In the genomic region with DNA sequence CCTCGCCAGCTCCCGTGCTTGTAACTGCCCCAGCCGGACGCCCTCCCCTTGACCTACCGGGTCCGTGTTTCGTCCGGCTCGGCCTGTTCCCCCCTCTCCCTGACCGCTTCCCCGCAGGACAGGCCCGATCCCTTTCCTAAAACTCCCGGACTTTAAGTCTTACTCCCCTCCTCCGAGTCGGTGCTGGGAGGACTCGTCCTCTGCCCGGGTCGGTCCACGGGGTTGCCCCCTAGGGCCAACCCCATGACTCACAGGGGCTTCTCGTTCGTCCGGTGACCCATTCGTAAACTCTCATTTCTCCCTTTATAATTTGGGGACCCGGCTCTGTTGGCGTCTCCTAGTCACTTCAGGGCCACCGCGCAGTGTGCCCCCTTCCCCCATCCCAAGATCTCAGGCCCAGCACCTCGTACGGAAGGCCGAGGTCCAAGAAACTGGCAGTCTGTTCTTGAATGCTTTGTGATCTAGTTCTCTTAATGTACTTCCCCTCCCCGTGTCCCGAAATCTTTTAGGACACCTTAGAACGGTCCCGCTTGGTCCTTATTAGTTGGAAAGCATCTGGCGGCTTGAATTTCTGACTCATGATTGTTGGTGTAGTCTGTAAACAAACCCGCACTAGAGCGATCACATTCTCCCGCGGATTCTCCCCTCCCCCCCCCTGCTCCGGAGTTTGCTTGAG, we compare ENCODE assay signal across 8 mouse cellular contexts. TPM values are rescaled to one million over a fixed set of nuclear protein-coding genes. Genes with fewer than 3 reads are reported as not detected.
DNase-seq lines count a peak whose midpoint lies in the region; ATAC-seq lines count a peak whose summit lies in the region.

No protein-coding gene starts in this region.

- H3K4me2 ChIP-seq in forebrain, embryonic 12.5 days: peak overlapping the region; percentile 77
- peak overlapping the region; percentile 66 for H3K4me2 ChIP-seq in hindbrain, embryonic 15.5 days

- no peaks in the 10 kb centered on the region for H3K27me3 ChIP-seq in forebrain, embryonic 12.5 days
- H3K27me3 ChIP-seq in hindbrain, embryonic 15.5 days: no peaks in the 10 kb centered on the region
- no peaks in the 10 kb centered on the region for H3K27me3 ChIP-seq in megakaryocyte, embryonic 14.5 days (replicated peaks)

- peaks cover 28% of the 10 kb centered on the region for H3K4me1 ChIP-seq in forebrain, embryonic 12.5 days
- H3K4me1 ChIP-seq in hindbrain, embryonic 15.5 days (replicated peaks): peaks cover 21% of the 10 kb centered on the region
- H3K4me1 ChIP-seq in megakaryocyte, embryonic 14.5 days: peaks cover 50% of the 10 kb centered on the region

- H3K27ac ChIP-seq in forebrain, embryonic 12.5 days: peak overlapping the region; percentile 95
- H3K27ac ChIP-seq in hindbrain, embryonic 15.5 days (replicated peaks): peak overlapping the region; percentile 89

- WGBS in forebrain, embryonic 12.5 days: under 1% methylated on average over 40 of the region's 40 CpGs
- WGBS in hindbrain, embryonic 15.5 days: under 1% methylated on average over 40 of the region's 40 CpGs

- intact Hi-C loops in left cerebral cortex, postnatal 14 days (cut with DNase I): loop anchor here (5.0 kb wide), 2 partner anchors 69 to 164 kb away; partner anchors contain the start of gene Casq1

- peaks cover 25% of the 10 kb centered on the region for H3K36me3 ChIP-seq in forebrain, embryonic 12.5 days (replicated peaks)
- H3K36me3 ChIP-seq in hindbrain, embryonic 15.5 days: peaks cover 19% of the 10 kb centered on the region; the same call in 1 of the 2 replicates
- peaks cover 35% of the 10 kb centered on the region for H3K36me3 ChIP-seq in megakaryocyte, embryonic 14.5 days (replicated peaks; ENCODE audit: low read length)

- peak; percentile 42; the same call in 1 of the 2 replicates for ATAC-seq in forebrain, embryonic 12.5 days (ENCODE audit: low FRiP score)
- peak; percentile 72 for ATAC-seq in hindbrain, embryonic 15.5 days (ENCODE audit: low FRiP score, low read depth)

- H3K9me3 ChIP-seq in forebrain, embryonic 12.5 days: no peaks in the 10 kb centered on the region
- no peaks in the 10 kb centered on the region for H3K9me3 ChIP-seq in hindbrain, embryonic 15.5 days
- H3K9me3 ChIP-seq in megakaryocyte, embryonic 14.5 days: no peaks in the 10 kb centered on the region

- DNase-seq in cerebellum, adult 9-10 months: peak; percentile 67
- no peak for DNase-seq in cerebellum, adult 9-11 months
- peak; percentile 39 to 67 for DNase-seq in adrenal gland, postnatal 36 days
- DNase-seq in left cerebral cortex, postnatal 14 days (ENCODE audit: low spot score in 2 of 2): peak; percentile 26 to 35
- peak; percentile 59 for DNase-seq in skeletal muscle tissue, adult 2 months (ENCODE audit: low read depth, low spot score)

- H3K9ac ChIP-seq in forebrain, embryonic 12.5 days: peak overlapping the region; percentile 98
- peak overlapping the region; percentile 85 for H3K9ac ChIP-seq in hindbrain, embryonic 15.5 days

- peak overlapping the region; percentile 74 for H3K4me3 ChIP-seq in forebrain, embryonic 12.5 days (replicated peaks)
- H3K4me3 ChIP-seq in hindbrain, embryonic 15.5 days: peak overlapping the region; percentile 75
- peak overlapping the region; percentile 100 for H3K4me3 ChIP-seq in megakaryocyte, embryonic 14.5 days (replicated peaks)

RNA-seq across cellular contexts. Expression of gene Dcaf8, which starts 0.5 kb away (rescaled TPM):
- total RNA-seq in adrenal gland, postnatal 36 days (2021): 100 to 1,000 TPM; 108 to 143 TPM
- polyA plus RNA-seq in forebrain, embryonic 12.5 days (2016; fragmentation: Nextera tagmentation; extraction: Ambion mirVana): 139 and 143 TPM in 2 replicates
- polyA plus RNA-seq in hindbrain, embryonic 15.5 days (2015; fragmentation: Nextera tagmentation; extraction: Ambion mirVana): 84.6 and 85.8 TPM in 2 replicates
- total RNA-seq in left cerebral cortex, postnatal 14 days (2021): 100 to 1,000 TPM; 101 to 109 TPM
- polyA plus RNA-seq in megakaryocyte, embryonic 14.5 days (2012; ENCODE audit: insufficient read depth, low replicate concordance): 15.0 and 34.6 TPM in 2 replicates

RNA-seq across cellular contexts. Expression of gene Pex19, which starts 21.9 kb away (rescaled TPM):
- total RNA-seq in adrenal gland, postnatal 36 days (2021): 100 to 1,000 TPM; 112 to 147 TPM
- 157 and 162 TPM in 2 replicates for polyA plus RNA-seq in forebrain, embryonic 12.5 days (2016; fragmentation: Nextera tagmentation; extraction: Ambion mirVana)
- polyA plus RNA-seq in hindbrain, embryonic 15.5 days (2015; fragmentation: Nextera tagmentation; extraction: Ambion mirVana): 163 TPM in 2 replicates
- total RNA-seq in left cerebral cortex, postnatal 14 days (2021): 100 to 1,000 TPM; 105 to 108 TPM
- 4.1 and 18.9 TPM in 2 replicates for polyA plus RNA-seq in megakaryocyte, embryonic 14.5 days (2012; ENCODE audit: insufficient read depth, low replicate concordance)

RNA-seq across cellular contexts. Expression of gene Pea15a, which starts 58.2 kb away (rescaled TPM):
- total RNA-seq in adrenal gland, postnatal 36 days (2021): 10 to 100 TPM; 53.9 to 62.1 TPM
- polyA plus RNA-seq in forebrain, embryonic 12.5 days (2016; fragmentation: Nextera tagmentation; extraction: Ambion mirVana): 405 and 443 TPM in 2 replicates
- polyA plus RNA-seq in hindbrain, embryonic 15.5 days (2015; fragmentation: Nextera tagmentation; extraction: Ambion mirVana): 454 and 489 TPM in 2 replicates
- 100 to 1,000 TPM; 377 to 379 TPM for total RNA-seq in left cerebral cortex, postnatal 14 days (2021)
- polyA plus RNA-seq in megakaryocyte, embryonic 14.5 days (2012; ENCODE audit: insufficient read depth, low replicate concordance): 6.9 and 11.9 TPM in 2 replicates

Comparison
In these comparisons a context has a peak if more than half of its experiments do, and no peak if none do; other contexts are left out.
1. RNA of gene Pea15a, which starts 58.2 kb away (polyA plus RNA-seq): 454 to 489 TPM in hindbrain, embryonic 15.5 days and 405 to 443 TPM in forebrain, embryonic 12.5 days; 6.9 to 11.9 TPM in megakaryocyte, embryonic 14.5 days; every median in the first group is over 10 times any median in the second.
2. Peak in every context shown above with its lines, with median percentiles within 50 percentile points of each other: H3K4me3 ChIP-seq.